Mouse (Mus musculus): ENCODE measurements around the gene Megf8.
A peak's percentile ranks its signal among the peaks of the same experiment; 100 is the strongest.
"Not testable (repeated sequence)": the region's sequence is repeated elsewhere in the genome, so short reads cannot be mapped to it uniquely, and the experiment has no call there.

Megf8 gene

GRCm38 (mm10) chr7:25383891-25384290 is 66.9 kb downstream of the Megf8 start:
- no peak for DNase-seq (ENCODE audit: low spot score)

GRCm38 (mm10) chr7:25384318-25384717 is 67.4 kb downstream of the Megf8 start:
- DNase-seq (ENCODE audit: low spot score), result no peak

GRCm38 (mm10) chr7:25384818-25385217 is 67.9 kb downstream of the Megf8 start:
- DNase-seq (ENCODE audit: low spot score), result no peak

GRCm38 (mm10) chr7:25385259-25385658 is 68.3 kb downstream of the Megf8 start:
- no peak for DNase-seq (ENCODE audit: low spot score)

GRCm38 (mm10) chr7:25385850-25386555 is 69.0 kb downstream of the Megf8 start:
- no peak for DNase-seq (ENCODE audit: low spot score)

GRCm38 (mm10) chr7:25387811-25388440 is 71.0 kb downstream of the Megf8 start:
- DNase-seq (ENCODE audit: low spot score), result no peak

- no peak for DNase-seq (ENCODE audit: low spot score)
Observed at GRCm38 (mm10) chr7:25388916-25389315, 72.0 kb downstream of the Megf8 start.

GRCm38 (mm10) chr7:25390054-25390770 is 73.2 kb downstream of the Megf8 start:
- no peak for DNase-seq (ENCODE audit: low spot score)

GRCm38 (mm10) chr7:25390986-25391385 is 74.0 kb downstream of the Megf8 start:
- no peak for DNase-seq (ENCODE audit: low spot score)

GRCm38 (mm10) chr7:25391856-25392453 is 75.0 kb downstream of the Megf8 start:
- DNase-seq (ENCODE audit: low spot score), result no peak

- DNase-seq (ENCODE audit: low spot score), result no peak
Observed at GRCm38 (mm10) chr7:25392851-25393250, 75.9 kb downstream of the Megf8 start.

GRCm38 (mm10) chr7:25393451-25394210 is 76.7 kb downstream of the Megf8 start:
- no peak for DNase-seq (ENCODE audit: low spot score)

GRCm38 (mm10) chr7:25394754-25395153 is 77.8 kb downstream of the Megf8 start:
- no peak for DNase-seq (ENCODE audit: low spot score)

GRCm38 (mm10) chr7:25395186-25395557 is 78.2 kb downstream of the Megf8 start:
- DNase-seq (ENCODE audit: low spot score), result no peak

GRCm38 (mm10) chr7:25395558-25396521 is 78.9 kb downstream of the Megf8 start:
- DNase-seq (ENCODE audit: low spot score), result peak; percentile 94

- no peak for DNase-seq (ENCODE audit: low spot score)
Observed at GRCm38 (mm10) chr7:25396621-25397020, 79.7 kb downstream of the Megf8 start.

GRCm38 (mm10) chr7:25398610-25399009 is 81.6 kb downstream of the Megf8 start, which contains the start of gene Lipe:
Gene Lipe (minus strand): TSS chr7:25398710.
- DNase-seq (ENCODE audit: low spot score), result no peak

GRCm38 (mm10) chr7:25399028-25399427 is 82.1 kb downstream of the Megf8 start:
- DNase-seq (ENCODE audit: low spot score), result not testable (repeated sequence)

GRCm38 (mm10) chr7:25401551-25401950 is 84.6 kb downstream of the Megf8 start:
- no peak for DNase-seq (ENCODE audit: low spot score)

- DNase-seq (ENCODE audit: low spot score), result no peak
Observed at GRCm38 (mm10) chr7:25401986-25402385, 85.0 kb downstream of the Megf8 start.

- no peak for DNase-seq (ENCODE audit: low spot score)
Observed at GRCm38 (mm10) chr7:25402671-25403101, 85.7 kb downstream of the Megf8 start.
